Mouse (Mus musculus): ENCODE measurements at regions not wholly inside any gene's neighbourhood (a gene's known extent, or its start where the extent isn't known, plus 50 kb on each side); places are given as distances from the start of the nearest gene placed in this dataset.

DNA sequence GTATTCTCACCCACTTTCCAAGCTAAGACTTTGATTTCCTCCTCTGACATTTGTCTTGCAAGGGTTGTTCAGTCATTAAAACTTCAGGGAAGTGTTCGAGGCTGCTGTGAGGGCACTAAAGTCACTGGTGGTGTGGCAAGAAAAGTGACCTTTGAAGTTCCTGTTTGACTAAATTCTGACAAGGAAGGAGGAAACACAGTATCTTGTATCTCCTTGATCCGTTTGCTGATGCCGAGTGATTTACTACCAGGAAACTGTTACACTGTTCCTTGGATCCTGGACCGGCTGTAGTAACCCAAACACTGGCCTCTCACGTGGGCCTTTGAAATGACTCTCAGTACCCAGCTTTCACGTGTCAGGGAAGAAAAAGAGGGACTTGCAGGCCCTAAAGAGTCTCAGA lies 53.5 kb upstream of the Ralgapa2 start:
- no peak for ATAC-seq (replicated peaks; ENCODE audit: poor library complexity, severe bottlenecking)

GRCm38 (mm10) chr2:146568171-146568842 lies 56.2 kb upstream of the Ralgapa2 start:
- ATAC-seq (replicated peaks; ENCODE audit: poor library complexity, severe bottlenecking) = no peak

- ATAC-seq (replicated peaks; ENCODE audit: poor library complexity, severe bottlenecking) = no peak
Observed at GRCm38 (mm10) chr2:146571036-146571435, 58.9 kb upstream of the Ralgapa2 start.

DNA sequence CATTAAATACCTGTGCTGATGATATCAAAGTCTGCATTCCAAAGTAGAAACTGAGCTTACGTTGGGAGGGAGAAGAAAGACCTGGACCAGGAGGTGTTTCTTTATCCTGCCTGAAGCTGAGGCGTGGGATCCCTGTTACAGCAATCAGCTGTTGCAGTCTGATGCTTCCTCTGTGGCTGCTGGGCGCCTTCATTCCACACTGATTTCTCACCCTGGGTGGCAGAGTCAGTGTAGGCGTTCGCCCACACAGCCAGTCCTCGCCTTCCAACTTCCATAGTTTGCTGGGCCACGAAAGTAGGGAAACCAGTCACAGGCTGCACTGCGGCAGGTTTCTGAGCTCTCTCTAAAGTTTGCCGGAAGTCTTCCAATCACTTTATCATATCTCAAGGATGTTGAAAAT lies 59.7 kb upstream of the Ralgapa2 start:
- no peak for ATAC-seq (replicated peaks; ENCODE audit: poor library complexity, severe bottlenecking)

- ATAC-seq (replicated peaks; ENCODE audit: poor library complexity, severe bottlenecking) = no peak
Observed at GRCm38 (mm10) chr2:146575610-146576297, 63.6 kb upstream of the Ralgapa2 start.

- no peak for ATAC-seq (replicated peaks; ENCODE audit: poor library complexity, severe bottlenecking)
Observed at GRCm38 (mm10) chr2:146576298-146576905, 64.3 kb upstream of the Ralgapa2 start.

GRCm38 (mm10) chr2:146577096-146577495 lies 65.0 kb upstream of the Ralgapa2 start:
- no peak for ATAC-seq (replicated peaks; ENCODE audit: poor library complexity, severe bottlenecking)

DNA sequence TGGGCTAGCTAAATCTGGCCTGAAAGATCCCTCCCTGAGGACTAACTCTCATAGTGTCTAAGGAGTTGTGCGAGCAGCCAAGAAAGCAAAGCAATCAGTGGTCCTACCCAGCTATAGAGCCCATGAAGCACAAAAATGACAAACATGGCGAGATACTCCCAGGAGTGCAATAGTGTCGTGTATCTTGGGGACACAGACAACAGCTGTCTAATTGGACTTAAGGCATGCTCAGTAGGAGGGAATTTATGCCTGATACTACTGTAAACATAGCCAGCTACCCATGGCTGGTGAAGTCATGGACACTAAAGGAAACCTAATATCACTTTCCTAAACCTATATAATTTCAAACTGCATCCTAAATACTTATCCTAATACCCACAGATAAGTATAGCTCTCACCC lies 69.1 kb upstream of the Ralgapa2 start:
- no peak for ATAC-seq (replicated peaks; ENCODE audit: poor library complexity, severe bottlenecking)

- ATAC-seq (replicated peaks; ENCODE audit: poor library complexity, severe bottlenecking) = no peak
Observed at GRCm38 (mm10) chr2:146583807-146584388, 71.8 kb upstream of the Ralgapa2 start.

GRCm38 (mm10) chr2:146586381-146586780 lies 74.2 kb upstream of the Ralgapa2 start:
- ATAC-seq (replicated peaks; ENCODE audit: poor library complexity, severe bottlenecking) = peak; percentile 59

GRCm38 (mm10) chr2:146586981-146587380 lies 74.8 kb upstream of the Ralgapa2 start:
- ATAC-seq (replicated peaks; ENCODE audit: poor library complexity, severe bottlenecking) = peak; percentile 63

DNA sequence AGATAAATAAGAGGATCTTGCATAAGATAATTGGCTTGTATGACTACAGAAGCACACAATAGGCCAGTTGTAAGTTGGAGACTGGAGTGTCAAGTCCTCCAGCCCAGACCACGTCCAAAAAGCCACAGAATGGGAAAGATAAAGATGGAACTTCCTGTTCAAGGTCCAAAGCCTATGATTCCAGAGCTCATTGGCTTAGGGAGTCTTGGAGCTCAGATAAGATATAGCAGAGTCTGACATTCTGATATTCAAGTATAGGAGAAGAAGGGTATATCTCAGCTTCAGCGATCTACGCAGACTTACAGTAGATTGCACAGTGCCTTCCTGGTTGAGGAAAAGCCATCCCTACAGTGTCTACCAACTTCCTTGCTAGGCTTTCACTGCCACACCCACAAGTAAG lies 77.7 kb upstream of the Ralgapa2 start:
- ATAC-seq (replicated peaks; ENCODE audit: poor library complexity, severe bottlenecking) = no peak

GRCm38 (mm10) chr2:146593291-146593690 lies 81.1 kb upstream of the Ralgapa2 start:
- ATAC-seq (replicated peaks; ENCODE audit: poor library complexity, severe bottlenecking) = peak; percentile 66

DNA sequence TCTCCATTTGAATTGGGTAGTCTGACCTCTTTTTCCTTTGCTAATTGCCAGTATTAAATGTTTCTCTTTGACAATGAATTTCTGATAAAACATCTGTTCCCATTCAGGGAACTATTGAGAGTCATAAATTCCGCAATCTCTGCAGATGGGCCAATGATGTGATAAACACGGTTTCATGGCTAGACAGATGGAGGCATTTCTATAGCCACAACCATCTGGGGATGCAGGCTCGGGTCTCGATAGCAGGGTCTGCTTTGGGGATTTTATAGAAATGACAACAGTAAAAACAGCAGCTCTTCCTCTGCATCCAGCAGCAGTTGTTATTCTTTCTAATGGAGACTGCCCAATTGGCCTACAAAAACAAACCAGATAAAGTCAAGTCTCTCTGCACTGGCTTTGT lies 82.1 kb upstream of the Ralgapa2 start:
- no peak for ATAC-seq (replicated peaks; ENCODE audit: poor library complexity, severe bottlenecking)

GRCm38 (mm10) chr2:146595673-146596072 lies 83.5 kb upstream of the Ralgapa2 start:
- ATAC-seq (replicated peaks; ENCODE audit: poor library complexity, severe bottlenecking) = no peak

GRCm38 (mm10) chr2:146606170-146606569 lies 94.0 kb upstream of the Ralgapa2 start:
- no peak for ATAC-seq (replicated peaks; ENCODE audit: poor library complexity, severe bottlenecking)

- no peak for ATAC-seq (replicated peaks; ENCODE audit: poor library complexity, severe bottlenecking)
Observed at GRCm38 (mm10) chr2:146610896-146611295, 98.8 kb upstream of the Ralgapa2 start.

- peak; percentile 85 for ATAC-seq (replicated peaks; ENCODE audit: poor library complexity, severe bottlenecking)
Observed at GRCm38 (mm10) chr2:146611886-146612521, 99.9 kb upstream of the Ralgapa2 start.

- peak; percentile 70 for ATAC-seq (replicated peaks; ENCODE audit: poor library complexity, severe bottlenecking)
Observed at GRCm38 (mm10) chr2:146612522-146613288, 100.6 kb upstream of the Ralgapa2 start.

DNA sequence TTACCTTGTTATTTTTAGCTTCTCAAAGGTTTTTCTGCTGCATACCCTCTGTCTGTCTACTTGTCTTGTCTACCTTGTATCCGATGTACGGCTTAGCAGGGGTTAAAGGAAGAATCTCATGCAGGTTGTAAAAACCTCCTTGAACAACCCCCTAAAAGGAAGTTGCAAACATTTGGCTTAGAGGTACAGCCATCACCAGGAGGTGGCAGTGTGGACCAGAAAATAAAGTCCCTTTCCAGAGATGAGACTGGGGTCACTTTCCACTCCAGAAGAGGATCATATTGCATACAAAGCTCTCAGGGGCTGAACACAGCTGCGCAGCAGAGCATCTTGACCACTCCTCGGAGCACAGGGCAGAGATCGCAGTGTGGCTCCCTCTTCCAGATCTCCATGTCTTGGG lies 109.0 kb upstream of the Ralgapa2 start:
- ATAC-seq (replicated peaks; ENCODE audit: poor library complexity, severe bottlenecking) = peak; percentile 85

Measured in granulocyte monocyte progenitor cell, adult 5-6 weeks (primary cell).